Mouse (Mus musculus) small intestine, adult 2 months (tissue): ENCODE data around the gene Szrd1.

ENCODE experiments used
- CTCF ChIP-seq: fragments of 200-500 bp; IDR thresholded peaks from 2 replicates; pipeline ENCODE4 v1.5.1; 2012; ENCODE audit warnings: low read depth, mild to moderate bottlenecking, control low read depth, inconsistent platforms, low read length, moderate library complexity, mixed read lengths; ENCODE audit not compliant: insufficient replicate concordance, insufficient read length; ENCODE audit errors: extremely low read depth
- POLR2A ChIP-seq: fragments of 200-500 bp; IDR thresholded peaks from 2 replicates; pipeline ENCODE4 v1.6.1; 2012; ENCODE audit warnings: low read depth, mild to moderate bottlenecking, control low read depth, inconsistent platforms, low read length, moderate library complexity

DNA sequence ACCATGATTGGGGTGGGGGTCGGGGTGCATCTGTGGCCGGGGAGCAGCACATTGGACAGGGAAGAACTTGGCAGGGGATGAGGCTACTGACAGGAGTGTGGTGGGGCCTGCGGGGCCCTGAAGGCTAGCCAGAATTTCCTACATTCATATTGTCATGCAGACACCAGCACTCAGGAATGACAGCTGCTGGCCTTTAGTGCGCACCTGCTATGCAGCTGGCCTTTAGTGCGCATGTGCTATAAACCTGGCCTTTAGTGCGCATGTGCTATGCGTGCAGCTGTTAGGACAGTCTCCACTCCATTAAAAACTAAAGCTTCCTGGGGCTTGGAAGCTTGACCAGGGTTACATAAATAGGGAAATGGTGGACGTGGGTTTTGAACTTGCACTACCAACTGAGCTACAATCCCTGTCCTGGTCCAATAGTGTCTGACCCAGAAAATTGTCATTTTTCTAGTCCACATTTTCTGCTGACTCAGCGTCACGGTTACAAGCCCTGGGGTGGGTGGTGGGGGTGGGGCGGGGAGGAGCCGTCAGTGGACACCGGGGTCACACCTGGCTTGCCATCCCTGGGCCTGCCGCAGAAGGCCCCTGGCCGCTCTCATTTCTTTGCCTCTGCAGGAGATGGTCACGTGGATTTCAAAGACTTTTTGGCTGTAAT, 32.9 kb downstream of the Szrd1 start:
- no peak for TF ChIP-seq CTCF
- TF ChIP-seq POLR2A = no peak
